Mouse (Mus musculus) forelimb bud, embryonic 11.5 days (tissue): ENCODE data around the gene Cdc34.
"Not testable (repeated sequence)": the region's sequence is repeated elsewhere in the genome, so short reads cannot be mapped to it uniquely, and the experiment has no call there.

Experiments
- DNase-seq: peaks from one replicate; pipeline ENCODE4 v3.0.0-alpha.2; 2012; ENCODE audit warnings: low read depth, low spot score

The Cdc34 gene

DNA sequence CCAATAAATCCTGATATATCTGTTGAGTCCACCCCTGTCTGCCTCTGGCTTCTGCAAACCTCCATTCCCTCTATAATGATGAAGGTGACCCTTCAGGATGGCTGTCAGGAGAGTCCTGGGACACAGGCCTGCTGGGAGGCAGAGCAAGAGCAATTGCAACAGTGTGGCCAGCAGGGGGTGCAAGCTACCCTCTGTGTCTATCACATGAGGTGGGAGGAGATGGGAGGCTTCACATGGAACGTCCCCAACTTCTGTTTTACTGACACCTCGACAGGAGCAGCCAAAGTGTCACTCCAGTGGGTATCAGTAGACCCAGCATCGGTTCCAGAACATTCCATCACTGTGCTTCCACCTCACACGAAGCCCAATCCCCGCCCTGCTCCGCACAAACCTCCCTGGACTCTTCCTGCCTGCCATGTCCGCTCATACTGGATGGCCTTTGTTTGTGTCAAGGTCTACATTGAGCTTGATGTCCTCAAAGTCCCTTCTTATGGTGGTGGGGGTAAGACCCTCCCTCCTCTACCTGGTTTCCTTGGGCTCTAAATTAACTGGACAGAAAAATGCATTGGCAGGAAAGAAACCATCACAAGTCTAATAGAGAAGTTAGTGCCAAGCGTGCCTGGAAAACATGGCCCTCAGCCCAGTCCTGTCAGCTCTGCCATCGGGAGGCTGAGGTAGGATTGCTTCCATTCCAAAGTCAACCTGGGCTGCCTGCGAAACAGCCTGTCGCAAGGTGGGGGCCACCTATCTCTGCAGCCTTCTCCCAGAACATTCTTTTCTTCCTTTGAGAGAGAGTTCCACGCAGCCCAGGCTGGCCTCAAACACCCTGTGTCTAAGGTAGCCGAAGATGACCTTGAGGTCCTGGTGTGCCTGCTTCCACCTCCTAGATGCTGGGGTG lies 13.5 kb downstream of the Cdc34 start:
- DNase-seq, result peak; percentile 56

DNA sequence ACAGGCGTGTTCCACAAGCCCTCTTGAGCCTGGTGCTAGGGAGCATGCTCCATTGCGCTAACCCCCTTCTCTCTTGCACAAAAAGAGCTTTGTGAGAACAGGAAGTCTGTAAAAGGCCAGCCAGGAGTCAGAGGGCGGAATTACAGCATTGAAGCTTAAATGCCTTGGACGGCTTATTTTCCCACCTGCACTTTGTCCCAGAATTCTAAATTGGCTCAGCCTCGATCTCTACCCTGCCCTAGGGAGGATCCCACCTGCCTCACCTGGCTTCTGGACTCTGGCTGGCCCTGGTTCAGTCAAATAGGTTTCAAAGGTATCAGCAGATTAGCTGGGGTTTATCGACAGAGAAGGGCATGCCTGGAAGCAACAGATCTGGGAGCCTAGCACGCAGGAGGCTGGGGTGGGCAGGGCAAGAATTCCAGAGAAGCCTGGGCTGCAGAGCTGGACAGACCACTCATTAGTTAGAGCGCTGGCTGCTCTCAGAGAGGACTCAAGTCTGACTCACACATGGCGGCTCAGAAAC lies 14.2 kb downstream of the Cdc34 start:
- no peak for DNase-seq

DNA sequence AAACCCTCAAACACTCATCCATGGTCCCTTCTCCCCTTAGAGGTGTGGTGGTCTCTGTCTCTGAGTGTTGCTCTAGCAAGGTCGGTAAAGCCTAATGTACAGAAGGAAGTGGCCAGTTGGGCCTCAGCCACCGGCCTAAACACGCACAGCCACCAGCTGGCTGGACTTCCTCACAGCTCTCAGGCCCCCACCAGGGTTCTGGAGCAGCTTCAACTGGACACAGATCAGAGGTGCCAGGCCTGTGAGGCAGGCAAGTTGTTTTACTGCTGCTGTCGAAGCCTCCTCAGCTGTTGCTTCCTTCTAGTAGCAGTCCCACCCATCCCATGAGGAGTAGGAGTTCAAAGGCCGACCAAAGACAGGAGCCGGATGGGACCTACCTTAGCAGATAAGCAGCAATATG lies 15.9 kb downstream of the Cdc34 start:
- DNase-seq, result no peak

DNA sequence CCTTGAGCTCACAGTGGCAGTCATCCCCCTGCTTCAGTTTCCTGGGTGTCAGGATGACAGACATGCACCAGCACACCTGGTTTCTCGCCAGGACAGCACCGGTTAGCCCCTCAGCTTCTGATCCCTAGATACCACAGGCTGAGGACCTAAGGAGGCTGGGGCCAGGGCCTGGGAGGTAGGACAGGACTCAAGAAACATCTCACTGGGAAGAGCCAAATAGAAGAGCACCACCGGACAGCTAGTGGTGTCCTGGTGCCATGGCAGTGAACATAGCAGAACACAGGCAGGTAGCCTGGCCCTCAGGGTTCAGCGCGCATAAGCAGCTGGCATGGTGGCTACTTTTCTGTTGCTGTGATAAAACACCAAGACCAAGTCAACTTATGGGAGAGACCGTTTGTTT lies 16.5 kb downstream of the Cdc34 start:
- no peak for DNase-seq

DNA sequence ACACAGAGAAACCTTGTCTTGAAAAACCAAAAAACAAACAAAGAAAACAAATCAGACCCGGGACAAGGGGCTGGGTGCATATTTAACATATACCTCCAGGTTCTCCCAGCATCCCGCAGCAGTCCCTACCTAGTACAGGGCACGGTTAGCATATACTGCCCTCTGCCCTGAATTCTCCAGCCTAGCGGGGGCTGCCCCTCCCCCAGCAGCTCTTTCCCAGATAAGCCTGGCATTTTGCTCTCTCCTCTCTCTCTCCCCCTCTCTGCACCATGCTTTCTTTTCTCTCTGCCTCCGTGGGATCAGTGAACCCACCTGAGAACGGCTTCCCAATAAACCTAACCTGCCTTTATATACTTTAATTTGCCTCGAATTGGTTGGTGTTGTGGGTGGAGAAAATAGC lies 18.7 kb downstream of the Cdc34 start:
- no peak for DNase-seq

- DNase-seq, result no peak
These were observed 19.6 kb downstream of the Cdc34 start for GRCm38 (mm10) chr10:79701443-79702129.

DNA sequence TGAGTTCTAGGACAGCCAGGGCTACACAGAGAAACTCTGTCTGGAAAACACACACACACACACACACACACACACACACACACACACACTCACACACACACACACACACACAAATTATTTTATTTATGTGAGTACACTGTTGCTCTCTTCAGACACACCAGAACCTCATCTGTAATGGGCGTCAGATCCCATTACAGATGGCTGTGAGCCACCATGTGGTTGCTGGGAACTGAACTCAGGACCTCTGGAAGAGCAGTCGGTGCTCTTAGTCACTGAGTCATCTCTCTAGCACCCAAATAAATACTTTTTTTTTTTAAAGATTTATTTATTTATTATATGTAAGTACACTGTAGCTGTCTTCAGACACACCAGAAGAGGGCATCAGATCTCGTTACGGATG lies 21.0 kb downstream of the Cdc34 start:
- DNase-seq, result not testable (repeated sequence)

- DNase-seq, result no peak
These were observed 21.5 kb downstream of the Cdc34 start for GRCm38 (mm10) chr10:79703541-79703940.

DNA sequence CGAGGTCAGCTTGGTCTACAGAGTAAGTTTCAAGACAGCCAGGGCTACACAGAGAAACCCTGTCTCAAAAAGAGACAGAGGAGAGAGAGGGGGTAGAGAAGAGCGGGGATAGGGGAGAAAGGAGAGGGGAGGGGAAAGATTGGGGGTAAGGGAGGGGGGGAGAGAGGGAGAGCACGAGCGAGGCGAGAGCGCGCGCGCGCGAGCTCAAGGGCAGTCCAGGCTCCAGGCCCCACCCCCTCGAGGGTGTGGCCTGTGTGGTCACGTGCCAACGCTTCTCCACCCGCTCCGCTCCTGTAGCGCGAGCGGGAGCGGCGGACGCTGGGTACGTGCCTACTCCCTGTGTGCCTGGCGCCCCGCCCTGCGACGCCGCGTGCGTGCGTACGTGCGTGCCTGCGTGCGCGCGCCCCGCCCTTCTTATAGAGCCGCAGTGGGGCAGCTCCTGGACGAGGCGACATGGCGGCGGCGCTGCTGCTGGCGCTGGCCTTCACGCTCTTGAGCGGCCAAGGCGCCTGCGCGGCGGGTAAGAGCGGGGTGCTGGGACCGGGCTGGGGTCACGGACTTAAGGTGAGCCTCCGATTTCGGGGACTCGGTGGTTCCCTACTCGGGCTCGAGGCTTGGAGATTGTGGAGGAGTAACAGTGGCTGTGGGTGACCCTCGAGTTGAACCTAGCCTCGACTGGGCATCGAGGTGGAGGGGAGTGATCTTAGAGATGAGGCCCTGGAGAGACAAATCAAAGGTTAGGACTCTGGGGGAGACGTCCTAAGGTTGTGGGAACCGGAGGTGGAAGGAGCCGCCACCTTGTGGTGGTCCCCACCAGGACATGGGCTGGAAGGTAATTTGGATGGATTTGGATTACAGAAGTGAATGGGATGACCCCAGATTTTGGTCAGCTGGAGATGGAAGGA lies 22.3 kb downstream of the Cdc34 start, which contains the start of gene Bsg:
Bsg (plus strand) TSS at position 427 of the 905 bp plus-strand sequence.
- peak; percentile 99 for DNase-seq

DNA sequence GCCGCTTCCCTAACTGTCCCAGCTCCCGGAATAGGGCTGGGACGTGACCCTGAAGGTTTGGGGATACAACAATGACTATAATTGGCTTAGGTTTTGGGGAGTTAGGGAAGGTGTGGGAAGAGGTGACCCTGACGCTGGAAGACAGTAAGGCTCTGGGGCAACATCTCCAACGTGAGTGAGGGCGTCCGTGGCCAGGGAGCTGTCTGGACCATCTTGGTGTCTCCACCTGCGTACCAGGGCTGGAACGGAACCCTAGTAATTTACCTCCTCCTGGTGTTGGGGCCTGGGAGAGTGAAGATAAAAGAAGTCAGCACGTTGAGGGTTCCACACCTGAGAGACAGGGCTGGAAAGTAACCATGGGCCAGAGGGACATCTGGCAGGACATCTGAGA lies 23.0 kb downstream of the Cdc34 start:
- DNase-seq, result no peak

DNA sequence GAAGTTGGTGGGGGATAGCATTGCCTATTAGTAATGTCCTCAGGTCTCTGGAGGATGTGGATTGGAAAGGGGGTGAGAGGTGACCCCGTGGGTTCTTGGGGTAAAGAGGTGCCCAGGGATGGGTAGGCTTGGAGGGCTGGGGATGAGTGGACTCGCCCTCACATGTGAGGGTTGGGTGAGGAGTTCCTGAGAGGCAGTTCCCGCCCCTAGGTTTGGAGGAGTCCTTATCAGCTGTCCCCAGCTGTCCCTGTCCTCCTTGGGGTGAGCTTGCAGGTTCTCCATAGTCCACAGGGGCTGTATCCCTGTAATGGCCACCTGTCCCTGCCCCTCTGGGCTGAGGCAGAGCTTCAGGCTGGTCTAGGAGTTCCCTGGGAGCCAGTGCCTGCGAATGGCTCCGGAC lies 24.0 kb downstream of the Cdc34 start:
- DNase-seq, result no peak

DNA sequence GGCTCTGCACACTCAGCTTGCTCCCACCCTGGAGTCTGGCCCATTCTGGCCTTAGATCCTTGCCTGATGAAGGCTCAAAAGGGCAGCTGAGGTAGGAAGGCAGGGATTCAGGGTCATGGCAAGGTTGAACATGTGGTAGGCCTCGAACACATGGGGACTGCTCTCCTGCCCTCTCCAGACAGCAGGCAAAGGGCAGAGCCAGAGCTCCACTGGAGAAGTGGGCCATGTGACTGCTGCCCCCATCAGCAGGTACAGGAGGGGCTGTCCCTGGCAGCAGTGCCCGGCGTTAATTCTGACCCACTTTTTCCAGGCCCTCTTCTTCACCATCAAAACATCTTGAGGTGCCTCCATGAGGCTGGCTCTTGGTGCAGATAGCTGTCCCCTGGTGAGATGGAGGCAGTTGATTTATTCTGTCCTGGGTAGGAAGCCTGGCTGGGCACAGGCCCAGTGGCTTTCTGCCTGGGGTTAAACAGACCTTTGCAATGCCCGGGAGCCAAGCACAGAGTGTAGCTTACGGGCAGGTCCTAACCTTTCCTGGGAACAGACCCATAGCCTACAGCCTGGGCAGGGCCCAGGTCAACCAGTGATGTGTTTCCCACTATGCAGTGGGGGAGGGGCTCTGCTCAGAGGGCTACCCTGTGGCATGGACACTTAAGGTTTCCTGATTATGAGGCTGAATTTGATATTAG lies 24.6 kb downstream of the Cdc34 start:
- no peak for DNase-seq

- DNase-seq, result no peak
These were observed 25.2 kb downstream of the Cdc34 start for GRCm38 (mm10) chr10:79707162-79707561.

GRCm38 (mm10) chr10:79707759-79708158 lies 25.8 kb downstream of the Cdc34 start:
- no peak for DNase-seq

DNA sequence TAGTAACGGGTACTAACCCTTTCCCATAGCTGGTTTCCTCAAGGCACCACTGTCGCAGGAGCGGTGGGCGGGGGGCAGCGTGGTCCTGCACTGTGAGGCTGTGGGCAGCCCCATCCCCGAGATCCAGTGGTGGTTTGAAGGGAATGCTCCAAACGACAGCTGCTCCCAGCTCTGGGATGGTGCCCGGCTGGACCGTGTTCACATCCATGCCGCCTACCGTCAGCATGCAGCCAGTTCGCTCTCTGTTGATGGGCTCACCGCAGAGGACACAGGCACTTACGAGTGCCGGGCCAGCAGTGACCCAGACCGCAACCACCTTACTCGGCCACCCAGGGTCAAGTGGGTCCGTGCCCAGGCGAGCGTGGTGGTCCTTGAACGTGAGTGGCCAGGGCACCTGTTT lies 26.7 kb downstream of the Cdc34 start:
- no peak for DNase-seq

GRCm38 (mm10) chr10:79709307-79709706 lies 27.3 kb downstream of the Cdc34 start:
- no peak for DNase-seq

DNA sequence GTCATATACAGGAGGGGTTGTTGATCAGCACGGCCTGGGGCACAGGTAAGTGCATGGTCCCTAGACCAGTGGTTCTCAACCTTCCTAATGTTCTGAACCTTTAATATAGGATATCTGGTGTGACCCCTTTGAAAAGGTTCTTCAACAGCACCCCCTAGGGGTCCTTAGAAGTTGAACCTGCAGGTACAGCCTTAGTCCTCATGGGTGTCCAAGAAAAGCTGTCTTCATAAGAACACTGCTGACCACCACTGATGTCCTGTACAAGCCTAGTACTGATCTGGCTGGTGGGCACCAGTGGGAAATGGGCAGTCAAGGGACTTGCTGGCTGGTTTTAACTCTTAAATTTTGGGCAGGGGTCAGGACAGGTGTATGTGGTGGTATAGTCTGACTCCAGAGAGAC lies 30.0 kb downstream of the Cdc34 start:
- no peak for DNase-seq

- peak; percentile 77 for DNase-seq
These were observed 30.6 kb downstream of the Cdc34 start for GRCm38 (mm10) chr10:79712499-79713126.

DNA sequence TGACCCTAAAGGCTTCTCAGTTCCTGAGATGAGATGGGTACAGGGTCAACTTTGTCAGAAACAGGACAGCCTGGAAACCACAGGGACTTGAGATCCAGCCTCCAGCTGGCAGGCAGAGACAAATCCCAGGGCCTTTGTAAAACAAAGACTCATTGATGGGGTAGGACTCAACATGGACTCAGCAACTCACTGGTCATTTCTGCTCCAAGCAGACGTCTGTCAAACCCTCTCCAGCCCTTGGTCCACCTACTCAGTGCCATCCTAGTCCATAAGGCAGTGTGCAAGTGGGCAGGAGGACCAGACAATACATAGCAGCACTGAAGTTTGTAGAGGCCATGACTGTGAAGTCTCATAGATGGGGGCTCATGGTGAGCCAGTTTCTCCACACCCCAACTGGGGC lies 31.2 kb downstream of the Cdc34 start:
- DNase-seq, result no peak

DNA sequence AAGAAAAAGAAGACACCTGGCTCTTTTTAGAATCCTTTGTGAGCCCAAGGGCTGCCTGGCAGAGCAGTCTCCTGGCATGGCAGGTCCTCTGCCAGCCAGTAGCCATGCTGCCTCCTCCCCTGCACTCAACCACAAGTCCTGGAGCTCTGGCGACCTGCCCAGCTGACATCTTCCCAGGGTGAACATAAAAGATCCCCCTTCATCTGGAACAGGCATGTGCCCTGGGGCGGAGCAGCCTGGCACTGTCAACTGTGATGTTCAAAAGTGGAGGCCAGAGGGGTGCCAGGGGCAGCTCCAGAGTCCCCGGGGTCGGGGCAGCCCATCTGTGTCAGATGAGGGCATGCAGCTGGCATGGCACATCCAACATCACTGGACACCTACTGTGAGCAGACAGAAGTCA lies 33.0 kb downstream of the Cdc34 start:
- no peak for DNase-seq
